Mouse (Mus musculus) gastrocnemius, postnatal 14 days (tissue): Measurements from ENCODE around the gene Kbtbd6. TPM values are rescaled to one million over a fixed set of nuclear protein-coding genes. Genes with fewer than 3 reads are reported as not detected.

ENCODE experiments used
- DNase-seq: peaks from one replicate; pipeline ENCODE4 v3.0.0; 2021; ENCODE audit warnings: mixed read lengths
- intact Hi-C: fragments of 180-260 bp; cut with DNase I; formaldehyde crosslinking; loops from one replicate; pipeline ENCODE4 v1.15.1; 2025; ENCODE audit warnings: low total_unique reads
- total RNA-seq, 2 experiments: library from RNA; stranded (reverse); gene quantifications; 2 replicates each; pipeline ENCODE4 v1.2.3; 2021

Kbtbd6 gene
- total RNA-seq, 2 experiments from 2014 or later: 0.18 TPM

- intact Hi-C loops: no loop called here
- DNase-seq: peak; percentile 97
Measured at GRCm38 (mm10) chr14:79480624-79481338, 29.1 kb downstream of the Kbtbd6 start, which contains the start of gene Elf1. Gene Elf1, plus strand, starts transcription at chr14:79481194.

GRCm38 (mm10) chr14:79481339-79482151 lies 29.9 kb downstream of the Kbtbd6 start, which contains the start of gene Wbp4:
Gene Wbp4, minus strand, starts transcription at chr14:79481520.
- intact Hi-C loops: no loop called here
- peak; percentile 90 for DNase-seq

- intact Hi-C loops: no loop called here
- DNase-seq: peak; percentile 13
Measured at GRCm38 (mm10) chr14:79482251-79482661, 30.6 kb downstream of the Kbtbd6 start.

GRCm38 (mm10) chr14:79482747-79483355 lies 31.2 kb downstream of the Kbtbd6 start:
- DNase-seq: no peak
- intact Hi-C loops: no loop called here

GRCm38 (mm10) chr14:79483611-79484120 lies 32.0 kb downstream of the Kbtbd6 start:
- intact Hi-C loops: no loop called here
- no peak for DNase-seq

- intact Hi-C loops: no loop called here
- DNase-seq: no peak
Measured at GRCm38 (mm10) chr14:79486617-79486992, 35.0 kb downstream of the Kbtbd6 start.

- peak; percentile 20 for DNase-seq
- intact Hi-C loops: no loop called here
Measured at GRCm38 (mm10) chr14:79486993-79487731, 35.5 kb downstream of the Kbtbd6 start.

- DNase-seq: peak; percentile 25
- intact Hi-C loops: no loop called here
Measured at GRCm38 (mm10) chr14:79488531-79488930, 36.9 kb downstream of the Kbtbd6 start.

GRCm38 (mm10) chr14:79489150-79489549 lies 37.5 kb downstream of the Kbtbd6 start:
- intact Hi-C loops: no loop called here
- DNase-seq: no peak

- no peak for DNase-seq
- intact Hi-C loops: no loop called here
Measured at GRCm38 (mm10) chr14:79490246-79490645, 38.6 kb downstream of the Kbtbd6 start.

- DNase-seq: no peak
- intact Hi-C loops: no loop called here
Measured at GRCm38 (mm10) chr14:79494349-79494748, 42.7 kb downstream of the Kbtbd6 start.

GRCm38 (mm10) chr14:79499326-79499725 lies 47.7 kb downstream of the Kbtbd6 start:
- no peak for DNase-seq
- intact Hi-C loops: no loop called here

- DNase-seq: no peak
- intact Hi-C loops: loop anchor here (10.0 kb wide), 1 partner anchor 54 kb away; no protein-coding TSS in a partner anchor
Measured at GRCm38 (mm10) chr14:79500756-79501155, 49.1 kb downstream of the Kbtbd6 start.

- intact Hi-C loops: loop anchor here (10.0 kb wide), 1 partner anchor 51 kb away; no protein-coding TSS in a partner anchor
- no peak for DNase-seq
Measured at GRCm38 (mm10) chr14:79503371-79504075, 51.9 kb downstream of the Kbtbd6 start.

Other genes with a start within 250 kb of the Kbtbd6 start
- not detected for gene Zfp957, start 204.5 kb upstream of the Kbtbd6 start, total RNA-seq
- gene Rgcc, start 150.2 kb upstream of the Kbtbd6 start, total RNA-seq: 10 to 100 TPM; 27.2 to 39.9 TPM
- gene Naa16, start 61.1 kb upstream of the Kbtbd6 start, total RNA-seq: 10 to 100 TPM; 14.8 TPM
- 1 to 10 TPM; 5.4 to 5.8 TPM for gene Mtrf1, start 54.1 kb upstream of the Kbtbd6 start, total RNA-seq
- 1 to 10 TPM; 7.1 to 8.0 TPM for gene Kbtbd7, start 25.3 kb upstream of the Kbtbd6 start, total RNA-seq
- gene Elf1, start 29.4 kb downstream of the Kbtbd6 start, total RNA-seq: 1 to 10 TPM; 8.2 to 8.3 TPM
- 10 to 100 TPM; 20.0 to 21.2 TPM for gene Wbp4, start 29.7 kb downstream of the Kbtbd6 start, total RNA-seq
- 10 to 100 TPM; 67.2 to 69.8 TPM for gene Sugt1, start 135.9 kb downstream of the Kbtbd6 start, total RNA-seq
- gene Cnmd, start 210.3 kb downstream of the Kbtbd6 start, total RNA-seq: 1 to 10 TPM in 1 of 2 experiments, under 1 TPM in 1; 0.76 to 1.4 TPM